Mouse (Mus musculus): Measurements from ENCODE around the gene Ces2h.

Gene Ces2h

GRCm38 (mm10) chr8:105000586-105000985 is at the start of gene Ces2h:
Gene Ces2h (plus strand): TSS chr8:105000853.
- peak; percentile 85 to 90 for DNase-seq

GRCm38 (mm10) chr8:104961537-104961961 is 39.1 kb upstream of the Ces2h start, which contains the start of gene Ces2g:
Gene Ces2g (plus strand): TSS chr8:104961718.
- DNase-seq: peak; percentile 30 to 43

- DNase-seq: no peak
Observed at GRCm38 (mm10) chr8:104962229-104962901, 38.3 kb upstream of the Ces2h start.

- DNase-seq: no peak
Observed at GRCm38 (mm10) chr8:104963375-104963894, 37.2 kb upstream of the Ces2h start.

- DNase-seq: peak; percentile 31 to 43
Observed at GRCm38 (mm10) chr8:104984126-104984525, 16.5 kb upstream of the Ces2h start.

GRCm38 (mm10) chr8:104984942-104985341 is 15.7 kb upstream of the Ces2h start:
- peak; percentile 77 to 92 for DNase-seq

- peak; percentile 66 to 75 for DNase-seq
Observed at GRCm38 (mm10) chr8:104998191-104998590, 2.5 kb upstream of the Ces2h start.

- peak in 1 of 2 experiments; percentile 45 for DNase-seq
Observed at GRCm38 (mm10) chr8:104999183-104999582, 1.5 kb upstream of the Ces2h start.

GRCm38 (mm10) chr8:105010000-105010399 is 9.3 kb downstream of the Ces2h start:
- DNase-seq: peak; percentile 29 to 52

- peak in 1 of 2 experiments; percentile 72 for DNase-seq
Observed at GRCm38 (mm10) chr8:105011136-105011535, 10.5 kb downstream of the Ces2h start.

- no peak for DNase-seq
Observed at GRCm38 (mm10) chr8:105014391-105014790, 13.7 kb downstream of the Ces2h start.

- peak; percentile 27 to 36 for DNase-seq
Observed at GRCm38 (mm10) chr8:105021954-105022353, 21.3 kb downstream of the Ces2h start.

- DNase-seq: peak; percentile 68 to 79
Observed at GRCm38 (mm10) chr8:105023087-105023486, 22.4 kb downstream of the Ces2h start.

GRCm38 (mm10) chr8:105025050-105025449 is 24.4 kb downstream of the Ces2h start:
- peak in 1 of 2 experiments; percentile 64 for DNase-seq

- no peak for DNase-seq
Observed at GRCm38 (mm10) chr8:105043510-105043909, 42.9 kb downstream of the Ces2h start.

GRCm38 (mm10) chr8:105045824-105046401 is 45.3 kb downstream of the Ces2h start:
- no peak for DNase-seq

GRCm38 (mm10) chr8:105048371-105048854 is 47.8 kb downstream of the Ces2h start, which contains the start of gene Ces3a:
Gene Ces3a (plus strand): TSS chr8:105048601.
- no peak for DNase-seq

GRCm38 (mm10) chr8:105056211-105056610 is 55.6 kb downstream of the Ces2h start:
- DNase-seq: no peak

- DNase-seq: no peak
Observed at GRCm38 (mm10) chr8:105060056-105060455, 59.4 kb downstream of the Ces2h start.

GRCm38 (mm10) chr8:105066761-105067160 is 66.1 kb downstream of the Ces2h start:
- peak; percentile 65 to 91 for DNase-seq

- DNase-seq: peak in 1 of 2 experiments; percentile 53
Observed at GRCm38 (mm10) chr8:105067905-105068304, 67.3 kb downstream of the Ces2h start.

GRCm38 (mm10) chr8:105068971-105069370 is 68.3 kb downstream of the Ces2h start:
- DNase-seq: peak in 1 of 2 experiments; percentile 17

Measured in kidney, postnatal 36 days (tissue).